Mouse (Mus musculus) heart, embryonic 11.5 days (tissue): Measurements from ENCODE around the gene Gpr137b. TPM values are rescaled to one million over a fixed set of nuclear protein-coding genes. Genes with fewer than 3 reads are reported as not detected.
"Not testable (repeated sequence)": the region's sequence is repeated elsewhere in the genome, so short reads cannot be mapped to it uniquely, and the experiment has no call there.

Experiments used
- ATAC-seq: fragments of 200-750 bp; cut with Nextera tagmentation; replicated peaks from 2 replicates; pipeline ENCODE4 v1.8.0; 2017; ENCODE audit warnings: moderate library complexity; ENCODE audit not compliant: insufficient number of reproducible peaks, low FRiP score, low TSS enrichment
- H3K27ac ChIP-seq: fragments of 300-500 bp; sonication (generic); 2 replicates; pipeline ENCODE4 v1.5.1; 2014; ENCODE audit warnings: mild to moderate bottlenecking, low read depth, low read length
- H3K27me3 ChIP-seq: fragments of 300-500 bp; sonication (generic); 2 replicates; pipeline ENCODE4 v1.6.1; 2014; ENCODE audit warnings: mild to moderate bottlenecking, low read length, mixed read lengths; ENCODE audit not compliant: control insufficient read depth, insufficient read depth
- H3K36me3 ChIP-seq: fragments of 300-500 bp; sonication (generic); 2 replicates; pipeline ENCODE4 v1.6.1; 2014; ENCODE audit warnings: mild to moderate bottlenecking, low read length, moderate library complexity, mixed read lengths; ENCODE audit not compliant: control insufficient read depth, insufficient read depth
- H3K4me1 ChIP-seq: fragments of 300-500 bp; sonication (generic); 2 replicates; pipeline ENCODE4 v1.6.1; 2014; ENCODE audit warnings: low read length; ENCODE audit not compliant: control insufficient read depth, insufficient read depth
- H3K4me2 ChIP-seq: fragments of 300-500 bp; sonication (generic); 2 replicates; pipeline ENCODE4 v1.6.1; 2014; ENCODE audit warnings: mild to moderate bottlenecking, moderate library complexity
- H3K4me3 ChIP-seq: fragments of 300-500 bp; sonication (generic); 2 replicates; pipeline ENCODE4 v1.5.1; 2014; ENCODE audit warnings: low read depth, low read length
- H3K9ac ChIP-seq: fragments of 300-500 bp; sonication (generic); 2 replicates; pipeline ENCODE4 v1.6.1; 2014; ENCODE audit warnings: mild to moderate bottlenecking, low read depth, low read length, moderate library complexity
- H3K9me3 ChIP-seq: fragments of 300-500 bp; sonication (generic); replicated peaks from 2 replicates; pipeline ENCODE4 v1.6.1; 2016; ENCODE audit warnings: low read length; ENCODE audit not compliant: control insufficient read depth
- WGBS: fragments of 180-500 bp; shearing (Covaris S2); extraction: QIAGEN DNeasy Blood & Tissue Kit; methylation state at CpG from one replicate; pipeline ENCODE4 v1.1.7; 2014; ENCODE audit not compliant: insufficient replicate concordance; 5-methylcytosine and 5-hydroxymethylcytosine counted together
- polyA plus RNA-seq: library from polyadenylated mRNA; unstranded; fragments of >200 nt; fragmentation: Nextera tagmentation; extraction: Ambion mirVana; gene quantifications from 2 replicates; pipeline ENCODE4 v1.2.1, GENCODE M21; 2014

Gene Gpr137b
- polyA plus RNA-seq, 1 experiment from 2014 or later: 15.0 TPM

GRCm38 (mm10) chr13:13352113-13352512, 41.7 kb downstream of the Gpr137b start:
- H3K9ac ChIP-seq, H3K4me1 ChIP-seq, H3K9me3 ChIP-seq, H3K27me3 ChIP-seq, ATAC-seq, H3K4me3 ChIP-seq, H3K27ac ChIP-seq, H3K36me3 ChIP-seq, H3K4me2 ChIP-seq: not testable (repeated sequence)
- WGBS: 69% methylated on average over 4 of the region's 4 CpGs

GRCm38 (mm10) chr13:13350681-13351080, 43.1 kb downstream of the Gpr137b start:
- ATAC-seq, H3K4me2 ChIP-seq, H3K4me3 ChIP-seq, H3K9me3 ChIP-seq, H3K36me3 ChIP-seq, H3K4me1 ChIP-seq, H3K27ac ChIP-seq, H3K9ac ChIP-seq, H3K27me3 ChIP-seq: not testable (repeated sequence)
- 84% methylated on average over 7 of the region's 7 CpGs for WGBS

DNA sequence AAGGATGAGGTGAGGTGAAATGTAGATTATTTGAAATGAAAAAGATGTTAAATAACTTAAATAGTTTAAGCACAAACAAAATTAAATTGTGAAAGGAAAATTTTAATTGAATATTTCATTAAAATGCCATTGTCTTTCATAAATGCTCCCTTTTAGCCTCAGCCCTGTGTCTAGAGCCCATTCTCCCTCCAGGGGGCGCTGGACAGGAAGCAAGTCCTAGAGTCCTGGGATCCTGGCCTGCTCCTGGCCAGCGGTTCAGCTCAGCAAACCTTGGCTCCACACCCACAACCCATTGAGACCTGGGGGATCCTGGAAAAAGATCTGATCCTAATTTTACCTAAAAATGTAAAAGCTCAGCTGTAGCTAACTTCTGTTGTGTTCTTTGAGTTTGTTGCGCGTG, 44.5 kb downstream of the Gpr137b start:
- Histone ChIP-seq H3K9ac (no peak overlapping the region), H3K9me3 (no peaks in the 10 kb centered on the region), H3K4me2 (no peak overlapping the region), H3K27me3 (no peaks in the 10 kb centered on the region), H3K4me3 (no peak overlapping the region), H3K4me1 (no peaks in the 10 kb centered on the region), H3K36me3 (no peaks in the 10 kb centered on the region), H3K27ac (no peak overlapping the region)
- WGBS: 58% methylated on average over 4 of the region's 4 CpGs
- ATAC-seq: no peak

DNA sequence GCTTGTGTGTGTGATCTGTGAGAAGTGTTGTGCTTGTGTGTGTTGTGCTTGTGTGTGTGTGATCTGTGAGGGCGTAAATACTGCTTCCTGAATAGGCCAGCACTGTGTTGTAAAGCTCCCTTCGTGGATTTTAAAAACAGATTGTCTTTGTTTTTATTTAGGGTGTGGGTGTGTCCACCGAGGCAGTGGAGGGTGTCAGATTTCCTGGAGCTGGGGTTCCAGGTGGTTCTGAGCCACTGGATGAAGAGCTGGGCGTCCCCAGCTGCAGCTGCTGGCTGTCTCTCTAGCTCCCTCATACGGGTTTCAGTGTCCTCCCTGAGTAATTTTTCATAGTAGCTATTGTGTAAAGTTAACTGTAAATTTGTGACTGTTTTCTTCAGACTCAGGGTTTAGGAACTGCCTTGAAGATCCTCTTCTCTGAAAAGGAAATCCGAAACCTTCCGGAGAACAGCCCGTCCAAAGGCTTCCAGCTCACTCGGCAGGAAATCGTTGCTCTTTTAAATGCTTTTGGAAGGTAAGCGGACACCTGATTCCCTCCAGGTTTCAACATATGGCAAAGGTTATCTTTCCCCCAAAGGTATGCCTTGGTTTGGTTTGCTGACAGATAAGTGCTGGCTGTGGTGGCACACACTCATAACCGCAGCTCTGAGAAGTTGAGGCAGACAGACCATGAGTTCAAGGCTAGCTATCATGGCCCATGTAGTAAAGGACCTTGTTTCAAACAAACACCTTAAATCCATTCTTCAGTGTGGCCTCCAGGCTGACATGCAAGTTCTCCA, 46.0 kb downstream of the Gpr137b start:
- not testable (repeated sequence) for H3K36me3 ChIP-seq, H3K9me3 ChIP-seq, H3K27ac ChIP-seq, H3K4me3 ChIP-seq, H3K27me3 ChIP-seq, H3K4me1 ChIP-seq, H3K9ac ChIP-seq, H3K4me2 ChIP-seq, ATAC-seq
- 34% methylated on average over 12 of the region's 12 CpGs for WGBS

DNA sequence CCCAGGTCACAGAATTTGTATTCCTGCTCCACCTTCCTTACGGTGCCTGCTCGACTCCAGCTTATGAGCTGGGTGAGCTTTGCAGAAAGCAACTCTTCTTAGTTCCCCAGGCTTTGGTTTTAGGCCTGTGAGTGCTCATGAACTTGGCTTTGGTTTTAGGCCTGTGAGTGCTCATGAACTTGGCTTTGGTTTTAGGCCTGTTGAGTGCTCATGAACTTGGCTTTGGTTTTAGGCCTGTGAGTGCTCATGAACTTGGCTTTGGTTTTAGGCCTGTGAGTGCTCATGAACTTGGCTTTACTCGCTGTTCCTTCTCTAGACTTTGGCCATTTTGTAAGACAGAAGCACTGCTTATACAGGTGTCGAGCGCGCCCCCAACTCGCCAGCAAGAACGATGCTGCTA, 56.5 kb downstream of the Gpr137b start:
- not testable (repeated sequence) for H3K4me1 ChIP-seq, H3K4me2 ChIP-seq, H3K4me3 ChIP-seq, ATAC-seq, H3K36me3 ChIP-seq, H3K9ac ChIP-seq, H3K27me3 ChIP-seq, H3K27ac ChIP-seq, H3K9me3 ChIP-seq
- 86% methylated on average over 7 of the region's 8 CpGs for WGBS

DNA sequence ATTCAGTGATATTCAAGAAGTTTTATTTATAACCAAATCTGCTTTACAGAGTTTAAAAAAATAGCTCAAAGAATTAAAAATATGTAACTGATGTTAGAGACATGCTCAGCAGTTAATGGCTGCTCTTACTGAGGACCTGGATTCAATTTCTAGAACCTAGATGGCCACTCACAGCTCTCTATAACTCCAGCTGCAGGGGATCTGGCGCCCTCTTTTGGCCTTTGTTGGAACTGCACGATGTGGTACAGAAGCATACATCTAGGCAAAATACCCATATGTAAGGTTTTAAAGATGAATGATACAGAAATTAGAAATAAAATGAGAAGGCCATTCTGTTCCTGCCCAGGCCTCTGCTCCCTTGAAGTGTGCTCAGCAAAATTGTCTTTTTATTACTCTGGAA, 64.9 kb downstream of the Gpr137b start:
- no peaks in the 10 kb centered on the region for H3K27me3 ChIP-seq
- ATAC-seq: no peak
- no peak overlapping the region for H3K9ac ChIP-seq
- no peak overlapping the region for H3K4me3 ChIP-seq
- 2% methylated on average over 2 of the region's 2 CpGs for WGBS
- H3K36me3 ChIP-seq: no peaks in the 10 kb centered on the region
- no peaks in the 10 kb centered on the region for H3K4me1 ChIP-seq
- no peaks in the 10 kb centered on the region for H3K9me3 ChIP-seq
- no peak overlapping the region for H3K4me2 ChIP-seq
- no peak overlapping the region for H3K27ac ChIP-seq

Other genes starting within 250 kb of the Gpr137b start
- gene Prl2c5, start 211.3 kb downstream of the Gpr137b start, polyA plus RNA-seq: not detected in 2 replicates
- 61.4 and 92.5 TPM in 2 replicates for gene Nid1, start 43.5 kb upstream of the Gpr137b start, polyA plus RNA-seq
- gene Lyst, start 196.4 kb upstream of the Gpr137b start, polyA plus RNA-seq: 2.5 and 3.9 TPM in 2 replicates